Mouse (Mus musculus) stomach, postnatal 0 days (tissue): ENCODE data around the gene Abcg4. TPM values are rescaled to one million over a fixed set of nuclear protein-coding genes. Genes with fewer than 3 reads are reported as not detected.

ENCODE experiments used
- ATAC-seq: fragments of 200-750 bp; cut with Nextera tagmentation; 2 replicates; pipeline ENCODE4 v1.8.0; 2017; ENCODE audit not compliant: low FRiP score, low TSS enrichment
- DNase-seq: peaks from one replicate; pipeline ENCODE4 v3.0.0-alpha.2; 2016; ENCODE audit warnings: low spot score
- H3K27ac ChIP-seq: fragments of 300-500 bp; sonication (generic); replicated peaks from 2 replicates; pipeline ENCODE4 v1.5.1; 2014; ENCODE audit warnings: mild to moderate bottlenecking, control low read depth
- H3K27me3 ChIP-seq: fragments of 300-500 bp; sonication (generic); 2 replicates; pipeline ENCODE4 v1.6.1; 2014; ENCODE audit warnings: low read length; ENCODE audit not compliant: control insufficient read depth, insufficient read depth
- H3K36me3 ChIP-seq: fragments of 300-500 bp; sonication (generic); 2 replicates; pipeline ENCODE4 v1.6.1; 2014; ENCODE audit warnings: low read length, mixed read lengths; ENCODE audit not compliant: control insufficient read depth, insufficient read depth
- H3K4me1 ChIP-seq: fragments of 300-500 bp; sonication (generic); replicated peaks from 2 replicates; pipeline ENCODE4 v1.6.1; 2014; ENCODE audit warnings: antibody characterized with exemption; ENCODE audit not compliant: control insufficient read depth, insufficient read depth
- H3K4me2 ChIP-seq: fragments of 300-500 bp; sonication (generic); replicated peaks from 2 replicates; pipeline ENCODE4 v1.6.1; 2014; ENCODE audit warnings: low read depth, mild to moderate bottlenecking, control low read depth, moderate library complexity
- H3K4me3 ChIP-seq: fragments of 300-500 bp; sonication (generic); 2 replicates; pipeline ENCODE4 v1.5.1; 2014; ENCODE audit warnings: low read depth, low read length, control low read depth
- H3K9ac ChIP-seq: fragments of 300-500 bp; sonication (generic); 2 replicates; pipeline ENCODE4 v1.6.1; 2014; ENCODE audit warnings: mild to moderate bottlenecking, low read length, control low read depth, mixed read lengths
- H3K9me3 ChIP-seq: fragments of 300-500 bp; sonication (generic); 2 replicates; pipeline ENCODE4 v1.6.1; 2016; ENCODE audit warnings: low read length; ENCODE audit not compliant: control insufficient read depth
- CTCF ChIP-seq: IDR thresholded peaks from 2 replicates; pipeline ENCODE4 v1.5.1; 2016; ENCODE audit warnings: antibody characterized with exemption, low read depth, mild to moderate bottlenecking, moderate library complexity
- EP300 ChIP-seq: optimal IDR thresholded peaks from 2 replicates; pipeline ENCODE3; 2016; ENCODE audit warnings: antibody characterized with exemption
- whole genome bisulfite sequencing: fragments of 180-500 bp; shearing (Covaris S2); extraction: QIAGEN DNeasy Blood & Tissue Kit; methylation state at CpG from one replicate; pipeline ENCODE4 v1.1.7; 2014; 5-methylcytosine and 5-hydroxymethylcytosine counted together
- polyA plus RNA-seq: library from polyadenylated mRNA; unstranded; fragments of >200 nt; fragmentation: Nextera tagmentation; extraction: Ambion mirVana; gene quantifications from 2 replicates; pipeline ENCODE4 v1.2.1, GENCODE M21; 2015

Abcg4 gene
- polyA plus RNA-seq, 1 experiment from 2014 or later, result 1.4 TPM

DNA sequence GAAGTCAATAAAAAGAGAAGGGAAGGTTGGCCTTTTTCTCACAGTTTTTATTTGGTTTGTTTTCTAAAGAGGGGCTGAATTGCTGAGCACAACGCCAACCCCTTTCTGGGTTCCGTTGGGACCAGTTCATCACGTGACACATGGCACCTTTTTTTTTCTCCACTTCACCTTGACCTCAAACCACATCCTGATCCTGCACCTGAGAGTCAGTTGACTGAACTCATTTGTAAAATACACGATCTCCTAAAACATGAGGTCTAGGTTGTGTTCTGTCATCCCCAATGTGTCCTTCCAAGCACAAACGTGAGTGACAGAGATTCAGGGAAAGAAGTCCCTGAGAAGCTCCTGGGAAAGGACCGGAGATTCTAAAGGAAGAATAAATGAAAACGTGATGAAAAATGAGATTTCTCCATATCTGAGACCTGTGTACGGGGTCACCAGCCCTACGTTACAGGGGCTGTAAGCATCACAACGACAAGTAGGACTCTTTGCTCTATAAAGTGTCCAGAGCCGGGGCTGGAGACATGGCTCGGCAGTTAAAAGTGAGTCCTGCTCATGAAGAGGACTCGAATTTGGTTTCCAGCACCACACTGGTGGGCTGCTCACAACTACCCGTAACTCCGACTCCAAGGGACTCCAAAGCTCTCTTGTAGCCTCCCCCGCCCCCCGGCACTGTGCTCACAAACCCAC is 49.8 kb downstream of the Abcg4 start:
- ATAC-seq, result no peak
- H3K9ac ChIP-seq, result no peak overlapping the region
- H3K27me3 ChIP-seq, result no peaks in the 10 kb centered on the region
- TF ChIP-seq EP300, result no peak
- no peak for TF ChIP-seq CTCF
- H3K36me3 ChIP-seq, result no peaks in the 10 kb centered on the region
- no peak for DNase-seq
- WGBS, result 80% methylated on average over 17 of the region's 17 CpGs
- H3K4me1 ChIP-seq, result no peaks in the 10 kb centered on the region
- H3K4me2 ChIP-seq, result no peak overlapping the region
- H3K27ac ChIP-seq, result no peak overlapping the region
- no peak overlapping the region for H3K4me3 ChIP-seq
- no peaks in the 10 kb centered on the region for H3K9me3 ChIP-seq

- no peak overlapping the region for H3K4me2 ChIP-seq
- H3K9ac ChIP-seq, result no peak overlapping the region
- no peak overlapping the region for H3K4me3 ChIP-seq
- H3K27ac ChIP-seq, result no peak overlapping the region
- no peaks in the 10 kb centered on the region for H3K4me1 ChIP-seq
- H3K9me3 ChIP-seq, result no peaks in the 10 kb centered on the region
- no peaks in the 10 kb centered on the region for H3K27me3 ChIP-seq
- no peak for DNase-seq
- no peaks in the 10 kb centered on the region for H3K36me3 ChIP-seq
- WGBS, result 81% methylated on average over 4 of the region's 4 CpGs
- TF ChIP-seq EP300 (no peak), CTCF (no peak)
- no peak for ATAC-seq
Observed at GRCm38 (mm10) chr9:44237128-44237527, 51.3 kb downstream of the Abcg4 start.

DNA sequence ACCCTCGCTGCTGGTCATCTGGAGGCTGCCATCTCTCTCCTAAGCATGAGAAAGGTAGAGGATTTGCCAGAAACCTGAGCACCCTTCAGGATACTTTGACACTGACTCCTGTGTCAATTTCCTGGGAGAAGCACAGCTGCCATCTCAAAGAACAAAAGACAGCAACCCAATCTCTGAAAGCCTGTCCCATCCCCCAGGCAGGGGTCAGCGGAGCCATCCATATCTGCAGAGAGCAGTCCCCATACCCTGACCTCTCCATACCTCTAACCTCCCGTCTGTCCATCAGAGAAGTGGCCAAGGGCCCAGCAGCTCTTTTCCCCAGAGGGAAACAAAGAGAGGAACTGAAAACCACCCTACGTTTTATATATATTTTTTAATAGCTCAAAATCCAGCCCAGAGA is 51.8 kb downstream of the Abcg4 start:
- ATAC-seq, result no peak
- H3K27me3 ChIP-seq, result no peaks in the 10 kb centered on the region
- H3K4me2 ChIP-seq, result no peak overlapping the region
- H3K9me3 ChIP-seq, result no peaks in the 10 kb centered on the region
- TF ChIP-seq CTCF, result no peak
- TF ChIP-seq EP300, result no peak
- no peak for DNase-seq
- H3K4me3 ChIP-seq, result no peak overlapping the region
- WGBS, result 61% methylated on average over 4 of the region's 4 CpGs
- no peak overlapping the region for H3K27ac ChIP-seq
- no peak overlapping the region for H3K9ac ChIP-seq
- H3K36me3 ChIP-seq, result no peaks in the 10 kb centered on the region
- peaks cover 3% of the 10 kb centered on the region; the same call in 1 of the 2 replicates for H3K4me1 ChIP-seq

GRCm38 (mm10) chr9:44234479-44235427 is 53.7 kb downstream of the Abcg4 start:
- no peak for TF ChIP-seq EP300
- TF ChIP-seq CTCF, result no peak
- Histone ChIP-seq H3K4me3 (peak overlapping the region; percentile 88), H3K27ac (peak overlapping the region; percentile 66), H3K4me1 (peaks cover 3% of the 10 kb centered on the region; the same call in 1 of the 2 replicates), H3K9ac (peak overlapping the region; percentile 50; the same call in 1 of the 2 replicates), H3K9me3 (no peaks in the 10 kb centered on the region), H3K27me3 (no peaks in the 10 kb centered on the region), H3K36me3 (no peaks in the 10 kb centered on the region), H3K4me2 (peak overlapping the region; percentile 65)
- WGBS, result 20% methylated on average over 19 of the region's 19 CpGs
- DNase-seq (peak; percentile 67), ATAC-seq (peak; percentile 45)

DNA sequence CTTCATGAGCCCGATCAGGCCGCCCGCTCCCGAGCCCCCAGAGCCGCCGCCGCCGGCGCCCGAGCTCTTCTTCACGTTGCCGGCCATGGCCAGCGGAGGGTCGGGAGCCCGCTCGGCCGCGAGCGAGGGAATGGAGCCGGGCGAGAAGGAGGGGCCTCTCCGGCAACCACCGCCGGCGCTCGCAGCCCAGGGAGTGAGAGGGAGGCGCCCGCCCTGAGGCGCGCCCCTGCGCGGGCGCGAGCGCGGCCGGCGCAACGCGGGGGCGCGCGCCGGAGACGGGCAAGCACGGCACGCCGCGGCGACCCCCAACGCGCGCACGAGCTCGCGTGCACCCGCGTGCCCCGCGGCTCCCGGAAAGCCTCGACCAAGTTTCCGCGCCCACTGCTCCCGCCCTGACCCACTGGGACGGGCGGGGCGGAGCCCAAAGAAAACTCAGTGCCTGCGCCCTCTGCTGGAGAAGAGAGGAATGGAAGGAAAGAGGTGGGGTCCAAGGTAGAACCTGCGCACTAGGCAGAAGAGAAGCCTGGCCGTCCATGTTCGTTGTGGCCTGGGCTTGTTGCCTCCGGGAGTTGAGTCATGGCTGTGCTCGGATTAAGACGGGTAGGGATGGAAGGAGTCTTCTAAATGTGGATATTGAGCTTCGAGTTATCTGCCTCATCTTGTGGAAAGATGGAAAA is 54.5 kb downstream of the Abcg4 start, which contains the start of gene Cbl:
Cbl (minus strand) TSS at position 248 of the 677 bp plus-strand sequence.
- DNase-seq (peak; percentile 99), ATAC-seq (peak; percentile 97)
- Histone ChIP-seq H3K9me3 (no peaks in the 10 kb centered on the region), H3K27me3 (no peaks in the 10 kb centered on the region), H3K9ac (peak within 1 kb of the TSS; percentile 87), H3K27ac (peak within 1 kb of the TSS; percentile 93), H3K36me3 (no peaks in the 10 kb centered on the region), H3K4me2 (peak within 1 kb of the TSS; percentile 65), H3K4me1 (peaks cover 3% of the 10 kb centered on the region; the same call in 1 of the 2 replicates), H3K4me3 (peak within 1 kb of the TSS; percentile 88)
- under 1% methylated on average over 54 of the region's 76 CpGs for WGBS
- TF ChIP-seq CTCF, result peak; percentile 99
- no peak for TF ChIP-seq EP300
